Mouse (Mus musculus) heart, adult 2 months (tissue): Measurements from ENCODE around the gene Mt1. TPM values are rescaled to one million over a fixed set of nuclear protein-coding genes. Genes with fewer than 3 reads are reported as not detected.

Experiments
- DNase-seq, 2 experiments: peaks; one replicate each; pipeline ENCODE4 v3.0.0; 2021
- H3K27ac ChIP-seq: fragments of 200-600 bp; 2 replicates; pipeline ENCODE4 v1.8.1; 2022
- H3K27me3 ChIP-seq: fragments of 200-500 bp; 2 replicates; pipeline ENCODE4 v1.6.1; 2012; ENCODE audit warnings: mild to moderate bottlenecking, low read length, inconsistent platforms, mixed read lengths; ENCODE audit not compliant: control insufficient read depth, insufficient read depth
- H3K36me3 ChIP-seq: fragments of 200-500 bp; 2 replicates; pipeline ENCODE4 v1.6.1; 2012; ENCODE audit warnings: low read length, inconsistent platforms; ENCODE audit not compliant: control insufficient read depth, insufficient read depth
- H3K4me1 ChIP-seq: fragments of 200-500 bp; 2 replicates; pipeline ENCODE4 v1.6.1; 2011; ENCODE audit warnings: low read length; ENCODE audit not compliant: control insufficient read depth, insufficient read depth
- H3K4me3 ChIP-seq: fragments of 200-600 bp; 2 replicates; pipeline ENCODE4 v1.8.1; 2022
- H3K79me2 ChIP-seq: fragments of 200-500 bp; replicated peaks from 2 replicates; pipeline ENCODE4 v1.6.1; 2012; ENCODE audit warnings: mild to moderate bottlenecking, inconsistent platforms, low read length, moderate library complexity, mixed read lengths; ENCODE audit not compliant: control insufficient read depth, insufficient read depth
- H3K9ac ChIP-seq: fragments of 200-500 bp; 2 replicates; pipeline ENCODE4 v1.6.1; 2012; ENCODE audit warnings: low read depth, mild to moderate bottlenecking, control low read depth, inconsistent platforms, low read length, mixed read lengths
- CTCF ChIP-seq: fragments of 200-600 bp; IDR thresholded peaks from 2 replicates; pipeline ENCODE4 v1.8.1; 2022; ENCODE audit warnings: antibody characterized with exemption, mild to moderate bottlenecking, moderate library complexity
- EP300 ChIP-seq: fragments of 200-500 bp; IDR thresholded peaks from 2 replicates; pipeline ENCODE4 v1.6.1; 2011; ENCODE audit warnings: low read depth, low read length, control low read depth; ENCODE audit not compliant: insufficient read depth
- POLR2A ChIP-seq: fragments of 200-500 bp; IDR thresholded peaks from 2 replicates; pipeline ENCODE4 v1.6.1; 2011; ENCODE audit warnings: mild to moderate bottlenecking, low read depth, low read length, control low read depth; ENCODE audit not compliant: insufficient read depth
- WGBS: fragments of 180-500 bp; shearing (Covaris S2); methylation state at CpG from one replicate; pipeline ENCODE4 v1.1.7; 2018; 5-methylcytosine and 5-hydroxymethylcytosine counted together
- intact Hi-C: fragments of 180-260 bp; cut with DNase I; formaldehyde crosslinking; loops from one replicate; pipeline ENCODE4 v1.15.1; 2025
- polyA plus RNA-seq: library from polyadenylated mRNA; depleted of rRNA; stranded (reverse); fragments of >200 nt; gene quantifications from 2 replicates; pipeline ENCODE4 v1.2.3, GENCODE M21; 2012
- total RNA-seq, 2 experiments: library from RNA; stranded (reverse); gene quantifications; 2 replicates each; pipeline ENCODE4 v1.2.3; 2021

The Mt1 gene
- total and polyA plus RNA-seq, 3 experiments = 279 to 727 (median 438) TPM

DNA sequence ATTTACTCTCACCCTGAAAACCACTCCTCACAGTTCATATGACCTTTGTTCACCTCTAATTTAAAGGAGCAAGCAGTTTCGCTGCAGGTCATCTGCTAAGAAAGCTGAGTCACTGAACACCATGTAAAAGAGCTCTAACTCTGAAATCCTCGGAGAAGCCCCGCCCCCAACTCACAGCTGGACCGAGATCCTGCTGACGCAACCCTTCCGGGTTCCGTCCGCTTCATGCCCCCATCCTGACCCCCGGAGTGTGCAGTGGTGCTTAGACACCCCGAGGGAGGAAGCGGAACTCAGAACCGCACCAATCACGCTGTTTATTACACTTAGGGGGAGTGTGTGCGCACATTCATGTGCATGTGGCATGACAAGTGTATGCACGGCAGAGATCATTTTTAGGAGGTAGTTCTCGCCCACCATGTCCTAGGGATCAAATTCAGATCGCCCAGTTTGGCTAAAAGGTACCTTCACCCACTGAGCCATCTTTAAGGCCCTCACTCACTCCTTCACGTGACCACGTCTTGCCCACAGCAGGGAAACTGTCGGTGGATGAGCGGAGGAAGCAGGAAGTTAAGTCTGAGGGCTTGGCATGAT lies 12.3 kb downstream of the Mt1 start:
- TF ChIP-seq EP300 (no peak), POLR2A (0 out of 2 replicates have a peak, but pooled peaks have one; percentile 19)
- no peak overlapping the region for H3K9ac ChIP-seq
- H3K27me3 ChIP-seq = no peaks in the 10 kb centered on the region
- peaks cover 6% of the 10 kb centered on the region for H3K4me1 ChIP-seq
- H3K4me3 ChIP-seq = 0 out of 2 replicates have a peak overlapping the region, but pooled peaks have one; percentile 20
- H3K27ac ChIP-seq = no peak overlapping the region; the same call in 1 of the 2 replicates
- peak; percentile 80 to 88 for DNase-seq
- no peaks in the 10 kb centered on the region for H3K36me3 ChIP-seq
- WGBS = 36% methylated on average over 21 of the region's 21 CpGs
- H3K79me2 ChIP-seq = no peaks in the 10 kb centered on the region
- intact Hi-C loops = loop anchor here (10.0 kb wide), 1 partner anchor 596 kb away; no protein-coding TSS in a partner anchor

DNA sequence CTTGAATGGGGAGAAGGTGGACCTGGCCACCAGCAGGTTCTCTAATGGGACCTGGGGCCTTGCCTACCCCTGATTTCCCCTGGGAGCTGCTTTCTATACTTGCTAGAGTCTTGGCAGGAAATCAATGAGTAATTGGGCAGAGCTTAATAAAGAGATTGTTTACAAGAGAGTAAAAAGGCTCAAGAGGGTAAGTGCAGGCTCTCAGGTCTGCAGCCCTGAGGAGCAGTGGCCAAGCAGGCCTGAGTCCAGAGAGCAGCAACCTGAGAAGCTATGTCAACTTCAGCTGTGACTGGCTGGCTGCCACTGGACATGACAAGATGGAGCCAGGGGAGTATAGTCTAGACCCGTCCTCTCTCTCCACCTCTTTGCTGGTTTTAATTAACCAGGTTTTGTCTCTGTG lies 14.0 kb downstream of the Mt1 start:
- Histone ChIP-seq H3K27ac (peak overlapping the region; percentile 12; the same call in 1 of the 2 replicates), H3K9ac (no peak overlapping the region), H3K4me1 (peaks cover 6% of the 10 kb centered on the region), H3K36me3 (no peaks in the 10 kb centered on the region), H3K4me3 (no peak overlapping the region), H3K79me2 (no peaks in the 10 kb centered on the region), H3K27me3 (no peaks in the 10 kb centered on the region)
- no peak for DNase-seq
- 41% methylated on average over 1 of the region's 1 CpGs for WGBS
- TF ChIP-seq EP300 (no peak), POLR2A (no peak), CTCF (no peak)
- intact Hi-C loops = loop anchor here (10.0 kb wide), 1 partner anchor 598 kb away; no protein-coding TSS in a partner anchor

DNA sequence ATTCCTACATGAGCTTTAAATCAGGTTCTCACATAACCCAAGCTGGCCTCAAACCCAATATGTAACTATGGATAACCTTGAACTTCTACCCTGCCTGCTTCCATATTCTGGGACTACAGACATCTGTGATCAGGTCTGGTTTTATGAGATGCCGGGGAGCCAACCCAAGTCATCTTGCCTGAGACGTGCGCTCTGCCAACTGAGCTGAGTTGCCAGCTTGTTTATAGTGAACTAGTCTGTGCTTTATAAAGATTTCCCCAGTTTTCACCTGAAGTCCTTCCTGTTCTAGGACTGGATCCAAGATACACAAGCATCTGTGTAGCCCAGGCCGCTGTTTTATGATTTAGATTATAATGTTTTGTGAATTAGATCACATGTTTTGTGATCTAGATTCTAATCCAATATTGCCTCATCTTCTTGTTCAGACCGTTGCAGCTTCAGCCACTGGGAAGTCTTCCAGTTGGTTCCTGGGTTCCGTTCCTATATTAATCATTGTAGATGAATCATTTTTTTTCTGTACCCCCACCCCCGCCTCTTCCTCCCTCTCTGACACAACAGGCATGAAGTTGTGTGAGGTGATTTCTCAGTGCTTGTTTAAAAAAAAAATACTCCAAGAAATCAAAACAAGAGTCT lies 15.8 kb downstream of the Mt1 start:
- no peak for DNase-seq
- Histone ChIP-seq H3K9ac (no peak overlapping the region), H3K27me3 (no peaks in the 10 kb centered on the region), H3K27ac (no peak overlapping the region), H3K36me3 (no peaks in the 10 kb centered on the region), H3K79me2 (no peaks in the 10 kb centered on the region), H3K4me1 (peaks cover 3% of the 10 kb centered on the region), H3K4me3 (no peak overlapping the region)
- no peak for TF ChIP-seq POLR2A
- TF ChIP-seq EP300 = no peak
- no peak for TF ChIP-seq CTCF
- 70% methylated on average over 7 of the region's 7 CpGs for WGBS
- intact Hi-C loops = loop anchor here (5.0 to 10.0 kb wide), 3 partner anchors 82 to 600 kb away; partner anchors contain the start of gene Bbs2

DNA sequence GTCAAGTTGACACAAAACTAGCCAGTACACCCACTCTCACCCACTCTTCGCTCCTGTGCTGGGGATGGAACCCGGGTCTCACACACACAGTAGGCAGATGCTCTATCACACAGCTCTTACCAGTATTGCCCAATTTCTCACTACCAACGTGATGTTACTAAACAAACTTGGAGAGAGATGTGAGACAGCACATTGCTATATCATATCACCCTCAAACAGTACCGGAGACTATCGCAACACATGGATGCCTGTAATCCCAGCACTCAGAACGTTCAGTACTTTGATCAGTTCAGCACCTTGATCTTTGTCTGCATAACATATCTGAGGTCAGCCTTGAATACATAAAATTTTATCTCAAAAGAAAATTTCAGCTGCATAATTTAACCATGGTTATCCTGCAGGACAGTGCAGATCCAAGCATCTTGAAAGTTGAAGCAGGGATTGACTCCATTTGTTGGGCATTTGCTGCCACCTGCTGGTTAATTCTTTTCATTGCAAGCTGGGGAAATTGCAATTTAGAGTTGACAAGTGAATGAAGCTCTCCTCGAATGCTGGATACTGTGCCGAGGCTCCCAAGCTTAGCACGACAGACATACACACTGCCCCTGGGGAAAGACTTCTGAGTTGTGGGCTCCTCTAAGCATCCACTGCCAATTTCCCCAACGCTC lies 20.5 kb downstream of the Mt1 start:
- 43% methylated on average over 10 of the region's 10 CpGs for WGBS
- H3K79me2 ChIP-seq = no peaks in the 10 kb centered on the region
- peak; percentile 89 for TF ChIP-seq CTCF
- no peak for TF ChIP-seq EP300
- no peak overlapping the region for H3K4me3 ChIP-seq
- H3K27ac ChIP-seq = no peak overlapping the region
- H3K36me3 ChIP-seq = no peaks in the 10 kb centered on the region
- no peaks in the 10 kb centered on the region for H3K4me1 ChIP-seq
- no peak overlapping the region for H3K9ac ChIP-seq
- intact Hi-C loops = loop anchor here (1.0 to 10.0 kb wide), 4 partner anchors 32 to 605 kb away; partner anchors contain the start of gene Bbs2
- H3K27me3 ChIP-seq = no peaks in the 10 kb centered on the region
- DNase-seq = peak in 1 of 2 experiments; percentile 60

DNA sequence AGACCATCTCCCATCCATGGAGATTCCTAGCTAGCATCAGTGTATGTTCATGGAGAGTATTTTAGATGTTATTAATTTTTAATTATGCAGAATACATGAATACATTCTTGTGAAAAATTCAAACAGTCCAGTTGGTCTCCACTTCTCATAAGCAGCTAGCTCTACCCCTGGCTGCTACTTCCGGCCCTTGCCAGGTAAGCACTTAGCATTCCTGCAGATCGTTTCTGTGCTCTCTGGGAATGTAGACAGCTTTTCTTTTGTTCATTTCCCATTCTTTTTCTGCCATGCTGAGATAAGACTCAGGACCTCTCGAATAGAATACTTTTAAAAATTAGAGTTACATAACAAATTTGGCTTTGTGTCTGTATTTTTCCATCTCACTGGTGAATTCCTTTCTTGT lies 25.2 kb downstream of the Mt1 start:
- Histone ChIP-seq H3K27me3 (no peaks in the 10 kb centered on the region), H3K27ac (no peak overlapping the region), H3K4me3 (no peak overlapping the region), H3K4me1 (no peaks in the 10 kb centered on the region), H3K79me2 (no peaks in the 10 kb centered on the region), H3K9ac (no peak overlapping the region), H3K36me3 (no peaks in the 10 kb centered on the region)
- TF ChIP-seq CTCF (no peak), EP300 (no peak), POLR2A (no peak)
- 54% methylated on average over 3 of the region's 3 CpGs for WGBS
- intact Hi-C loops = no loop called here
- no peak for DNase-seq
